Mouse (Mus musculus) brain, embryonic 18.5 days (tissue): ENCODE measurements around the gene Crb2.
A peak's percentile ranks its signal among the peaks of the same experiment; 100 is the strongest.

ENCODE experiments used
- DNase-seq: peaks from one replicate; pipeline ENCODE4 v3.0.0-alpha.2; 2012; ENCODE audit warnings: low read depth, low spot score

Crb2 gene

GRCm38 (mm10) chr2:37766027-37766761, 9.9 kb upstream of the Crb2 start:
- no peak for DNase-seq

DNA sequence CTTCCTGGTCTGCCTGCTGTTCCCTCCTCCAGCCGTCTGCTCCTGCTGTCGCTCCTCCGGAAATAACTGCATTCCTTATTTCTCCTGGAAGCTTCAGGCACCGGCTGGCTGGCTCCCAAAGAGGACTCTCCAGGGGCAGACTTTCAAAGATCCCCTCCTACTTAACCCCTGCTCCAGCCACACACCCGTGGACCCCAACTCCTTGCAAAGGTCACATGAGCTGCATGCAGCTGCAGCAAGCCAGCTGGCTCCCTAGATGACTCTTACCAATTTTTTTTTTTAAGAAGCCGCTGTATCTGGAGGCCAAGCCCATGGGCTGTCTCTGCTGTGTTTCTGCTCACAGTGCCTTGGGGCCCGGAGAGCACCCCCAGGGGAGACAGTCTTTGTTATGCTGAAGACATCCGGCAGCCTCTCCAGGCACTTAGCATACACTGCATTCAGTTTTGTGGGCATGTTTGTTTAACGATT, 8.9 kb upstream of the Crb2 start:
- no peak for DNase-seq

DNA sequence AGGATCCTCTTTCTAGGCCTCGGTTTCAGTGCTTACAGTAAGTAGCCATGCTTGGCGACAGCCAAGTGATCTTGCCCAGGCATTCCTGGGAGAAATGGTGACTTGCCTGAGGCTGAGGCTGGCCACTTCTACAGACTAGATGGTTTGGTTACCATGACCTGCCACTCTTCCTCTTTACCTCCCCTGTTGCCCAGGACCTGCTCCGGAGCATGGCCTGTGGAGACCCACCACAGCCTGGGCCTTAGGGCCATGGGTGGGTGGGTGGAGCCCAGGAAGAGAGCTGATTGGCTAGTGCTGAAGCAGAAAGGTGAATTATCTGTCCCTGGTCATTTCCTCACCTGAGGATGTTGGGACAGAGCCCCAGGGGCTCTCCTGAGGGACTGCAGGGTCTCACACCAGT, 8.3 kb upstream of the Crb2 start:
- DNase-seq = no peak

DNA sequence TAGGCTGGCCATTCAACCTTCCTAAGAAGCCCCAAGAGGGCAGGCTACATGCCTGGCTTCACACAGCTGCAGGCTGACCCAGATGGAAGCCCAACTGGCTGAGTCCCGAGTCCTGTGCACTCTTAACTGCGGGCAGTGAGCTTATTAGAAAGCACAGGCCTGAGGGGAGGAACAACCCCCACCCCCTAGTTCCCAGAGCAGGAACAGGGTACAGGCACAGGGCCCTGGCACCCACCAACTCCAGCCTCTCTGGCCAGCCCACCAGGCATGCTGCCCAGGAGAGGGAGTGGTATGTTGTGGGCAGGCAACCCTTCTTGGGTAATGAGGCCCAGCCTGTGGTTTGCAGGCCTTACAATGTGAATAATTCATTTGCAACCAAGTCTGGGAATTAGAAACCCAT, 7.1 kb upstream of the Crb2 start:
- DNase-seq = no peak

GRCm38 (mm10) chr2:37769793-37770192, 6.3 kb upstream of the Crb2 start:
- DNase-seq = no peak

- peak; percentile 77 for DNase-seq
Observed at GRCm38 (mm10) chr2:37771618-37772285, 4.3 kb upstream of the Crb2 start.

GRCm38 (mm10) chr2:37774571-37774970, 1.5 kb upstream of the Crb2 start:
- DNase-seq = no peak

DNA sequence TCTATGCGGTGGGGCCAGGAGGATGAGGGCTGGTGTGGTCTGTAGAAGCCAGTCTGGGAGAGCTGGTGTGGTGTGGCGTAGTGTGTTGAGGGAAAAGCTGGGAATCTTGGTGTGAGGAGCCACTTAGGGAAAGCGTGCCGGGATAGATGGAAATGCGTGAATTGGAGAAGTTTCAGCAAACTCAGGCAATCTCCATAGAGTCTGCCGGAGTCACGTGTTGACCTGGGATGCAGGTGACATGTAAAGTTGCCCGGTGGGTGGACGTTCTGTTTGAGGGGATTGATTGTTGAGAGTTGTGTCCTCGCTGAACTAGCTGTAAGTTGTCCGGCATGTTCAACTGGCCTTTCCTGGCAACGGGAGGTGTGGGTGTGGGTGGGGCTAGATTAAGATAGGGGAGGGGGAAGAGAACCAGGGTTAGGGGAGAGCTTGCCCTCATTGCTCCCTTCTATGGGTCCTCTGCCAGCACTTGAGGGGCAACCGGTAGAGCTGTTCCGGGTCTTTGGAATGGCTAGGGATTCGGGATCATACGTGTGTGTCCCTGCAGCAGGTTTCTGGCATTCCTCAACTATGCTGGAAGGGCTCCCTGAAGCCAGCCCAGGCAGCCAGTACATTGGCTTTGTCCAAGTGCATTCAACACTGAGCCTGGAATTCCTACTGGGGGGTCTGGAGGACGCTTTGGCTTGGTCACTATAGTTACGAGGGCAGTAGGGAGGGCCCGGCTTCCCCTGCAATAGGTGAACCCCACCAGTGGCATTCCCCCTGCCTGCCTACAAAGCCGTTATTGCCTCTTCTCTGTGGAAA, 762 bp downstream of the Crb2 start:
- no peak for DNase-seq

GRCm38 (mm10) chr2:37777958-37778720, 2.1 kb downstream of the Crb2 start:
- no peak for DNase-seq

DNA sequence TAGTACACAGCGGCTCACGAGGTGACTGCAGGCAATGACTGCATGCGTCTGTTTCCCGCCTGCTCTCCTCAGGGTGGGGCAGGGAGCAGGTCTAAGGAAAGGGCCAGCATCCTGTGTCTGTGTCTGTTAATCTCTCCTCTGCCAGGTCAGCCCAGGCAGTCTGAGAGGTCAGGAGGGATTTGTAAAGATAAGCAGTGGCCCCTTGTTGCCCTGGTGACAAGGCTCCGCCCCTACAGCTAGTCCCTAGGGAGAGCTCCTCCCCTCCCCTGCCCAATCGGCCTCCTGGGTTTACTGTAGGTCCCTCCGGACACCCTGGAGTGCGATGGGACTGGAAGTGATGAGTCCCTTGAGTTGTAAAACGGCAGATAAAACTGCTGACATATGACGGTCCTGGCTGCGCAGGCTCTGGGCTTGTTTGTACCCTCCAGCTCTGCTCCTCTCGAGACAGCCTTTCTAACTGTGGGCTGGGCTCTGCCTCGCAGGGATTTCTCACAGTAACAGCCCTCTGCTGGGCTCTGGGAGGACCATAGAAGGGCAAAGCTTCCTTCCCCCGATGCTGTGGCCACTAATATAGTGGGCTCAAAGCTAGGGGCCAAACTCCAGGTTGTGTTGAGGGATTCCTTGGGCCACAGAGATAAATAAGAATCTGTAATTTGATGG, 4.4 kb downstream of the Crb2 start:
- DNase-seq = no peak

- DNase-seq = no peak
Observed at GRCm38 (mm10) chr2:37781421-37781820, 5.4 kb downstream of the Crb2 start.

DNA sequence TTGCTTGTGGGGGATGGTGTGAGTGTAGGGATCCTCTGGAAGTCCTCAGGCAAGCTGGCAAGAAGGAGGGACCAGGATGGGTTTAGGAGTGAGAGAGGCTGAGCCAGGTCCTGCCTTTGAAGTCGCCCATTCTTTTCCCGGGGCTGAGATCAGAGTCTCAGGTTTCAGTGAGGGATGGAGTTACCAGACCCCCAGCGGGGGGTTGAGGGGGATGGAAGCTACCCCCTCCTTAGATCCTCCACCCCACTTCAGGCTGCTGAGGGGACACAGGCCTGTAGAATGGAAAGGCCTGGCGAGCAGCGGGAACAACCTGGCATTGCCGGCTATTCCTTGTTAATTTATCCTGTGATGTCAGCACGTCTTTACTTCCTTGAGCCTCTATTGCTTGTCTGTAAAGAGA, 6.0 kb downstream of the Crb2 start:
- DNase-seq = no peak

DNA sequence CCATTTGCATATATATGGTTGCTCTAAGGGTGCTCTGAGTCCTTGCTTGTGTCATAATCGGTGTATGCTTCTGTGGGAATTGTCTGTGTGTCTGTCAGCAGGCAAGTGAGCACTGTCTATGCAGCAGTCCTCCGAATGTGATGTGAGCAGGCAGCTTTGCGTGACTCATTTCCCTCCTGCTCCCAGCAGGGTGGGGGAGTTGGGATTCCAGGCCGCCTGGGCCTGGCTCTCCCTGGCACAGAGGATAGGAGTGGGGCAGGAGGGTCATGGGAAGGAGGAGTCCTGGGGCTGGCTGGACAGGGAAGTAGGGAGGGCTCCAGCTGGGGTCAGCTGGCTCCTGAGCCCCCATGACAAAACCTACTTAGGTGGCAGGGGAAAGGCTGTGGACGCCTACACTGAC, 8.4 kb downstream of the Crb2 start:
- DNase-seq = no peak

DNA sequence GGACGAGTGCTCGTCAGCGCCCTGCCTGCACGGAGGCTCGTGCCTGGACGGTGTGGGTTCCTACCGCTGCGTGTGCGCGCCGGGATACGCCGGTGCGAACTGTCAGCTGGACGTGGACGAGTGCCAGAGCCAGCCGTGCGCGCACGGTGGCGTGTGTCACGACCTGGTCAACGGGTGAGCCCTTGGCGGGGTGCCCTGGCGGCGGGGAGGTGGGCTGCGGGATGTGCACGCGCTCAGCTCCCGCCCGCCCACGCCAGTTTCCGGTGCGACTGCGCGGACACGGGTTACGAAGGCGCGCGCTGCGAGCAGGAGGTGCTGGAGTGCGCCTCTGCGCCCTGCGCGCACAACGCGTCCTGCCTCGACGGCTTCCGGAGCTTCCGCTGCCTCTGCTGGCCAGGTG, 10.4 kb downstream of the Crb2 start:
- DNase-seq = no peak

DNA sequence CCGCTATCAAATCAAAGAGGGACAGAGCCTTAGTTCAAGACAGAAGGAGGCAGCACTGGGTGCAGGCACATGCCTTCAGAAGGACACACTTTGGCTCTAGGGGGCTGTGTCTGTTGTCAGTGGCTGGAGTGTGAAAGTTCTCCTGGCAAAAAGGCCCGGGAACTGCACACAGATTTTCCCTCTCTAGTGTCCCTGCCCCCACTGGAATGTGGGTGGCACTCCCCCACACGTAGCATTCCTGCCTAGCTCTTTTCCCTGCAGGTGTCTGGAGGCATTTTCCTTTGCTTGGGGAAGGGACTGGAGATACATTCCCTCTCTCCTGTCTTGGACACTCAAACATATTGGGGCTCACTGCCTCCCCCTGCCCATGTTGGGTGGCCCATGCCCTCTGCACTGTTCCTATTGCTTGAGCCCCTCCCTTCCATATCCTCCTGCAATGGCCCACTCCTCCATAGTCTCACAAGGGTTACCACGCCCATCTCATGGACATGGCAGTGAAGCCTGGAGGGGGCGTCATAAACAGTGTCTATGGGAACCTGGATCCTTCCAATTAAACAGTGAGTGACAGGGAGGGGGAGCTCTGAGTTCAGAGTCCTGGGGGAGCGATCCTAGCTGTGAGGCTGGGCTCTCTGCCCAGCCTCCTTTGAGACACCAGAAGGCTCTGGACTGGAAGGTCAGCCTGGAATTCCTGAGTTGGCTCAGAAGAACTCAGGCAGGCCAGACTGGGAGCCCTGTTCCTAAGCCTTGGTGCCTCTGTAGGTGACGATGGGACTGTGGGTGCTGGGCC, 12.3 kb downstream of the Crb2 start:
- DNase-seq = no peak

GRCm38 (mm10) chr2:37789029-37789428, 13.0 kb downstream of the Crb2 start:
- no peak for DNase-seq

- no peak for DNase-seq
Observed at GRCm38 (mm10) chr2:37789995-37790394, 13.9 kb downstream of the Crb2 start.

- no peak for DNase-seq
Observed at GRCm38 (mm10) chr2:37790738-37791137, 14.7 kb downstream of the Crb2 start.

- no peak for DNase-seq
Observed at GRCm38 (mm10) chr2:37791340-37791739, 15.3 kb downstream of the Crb2 start.

GRCm38 (mm10) chr2:37796021-37796420, 20.0 kb downstream of the Crb2 start:
- no peak for DNase-seq
